Mouse (Mus musculus): ENCODE results near the gene Enpp4.

DNA sequence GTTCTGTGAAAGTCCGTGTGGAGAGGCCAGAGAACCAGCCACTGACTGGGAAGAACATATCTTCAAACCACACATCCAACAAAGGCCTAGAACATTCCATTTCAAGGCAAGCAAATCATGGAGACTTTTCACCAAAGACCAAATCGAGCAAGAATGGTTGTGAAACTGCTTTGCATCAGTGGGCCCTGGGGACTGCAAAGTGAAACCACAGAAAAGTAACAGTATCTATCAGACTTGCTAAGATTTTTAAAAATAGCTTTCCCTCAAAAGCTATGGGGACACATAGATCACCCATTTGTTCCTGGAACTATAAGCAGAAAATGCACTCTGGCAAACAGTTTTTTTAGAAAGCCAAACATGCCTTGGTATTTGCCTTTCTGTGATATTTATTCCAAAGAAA is 14.7 kb downstream of the Enpp4 start:
- TF ChIP-seq POLR2A (IDR thresholded peaks at IDR 0.05; ENCODE audit: low read depth, low read length) (no peak), CTCF (IDR thresholded peaks at IDR 0.05; ENCODE audit: extremely low read depth, insufficient read depth, insufficient read length, insufficient replicate concordance) (no peak)

Measured in spleen, adult 2 months (tissue).